Mouse (Mus musculus): Measurements from ENCODE around the gene Cyp2c37. TPM values are rescaled to one million over a fixed set of nuclear protein-coding genes. Genes with fewer than 3 reads are reported as not detected.
"Not testable (repeated sequence)": the region's sequence is repeated elsewhere in the genome, so short reads cannot be mapped to it uniquely, and the experiment has no call there.

The Cyp2c37 gene
- total RNA-seq (2021), result not detected
- long read RNA-seq, experiment 1, result 0 reads
- long read RNA-seq, experiment 2, result 0 reads

DNA sequence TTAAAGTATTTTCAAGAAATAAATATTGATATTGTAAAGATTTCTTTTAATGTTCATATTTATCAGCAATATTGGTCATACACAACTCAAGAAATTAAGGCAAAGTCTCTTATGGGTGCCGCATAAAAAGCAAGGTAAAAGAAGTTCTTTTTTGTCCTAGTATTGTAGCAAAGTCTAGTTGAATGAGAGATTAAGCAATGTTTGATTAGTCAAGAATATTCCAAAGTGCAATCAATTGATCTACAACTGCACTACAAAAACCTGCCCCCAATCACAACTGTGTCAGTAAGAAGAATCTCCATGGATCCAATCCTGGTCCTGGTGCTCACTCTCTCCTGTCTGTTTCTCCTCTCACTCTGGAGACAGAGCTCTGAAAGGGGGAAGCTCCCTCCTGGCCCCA, at the start of gene Cyp2c37:
Cyp2c37 (plus strand) TSS at position 285 of the 400 bp plus-strand sequence.
- DNase-seq; intact Hi-C loops (cut with DNase I): not testable (repeated sequence)

GRCm38 (mm10) chr19:39960861-39961260, 31.4 kb upstream of the Cyp2c37 start:
- DNase-seq; intact Hi-C loops (cut with DNase I): not testable (repeated sequence)

GRCm38 (mm10) chr19:39971096-39971495, 21.1 kb upstream of the Cyp2c37 start:
- intact Hi-C loops (cut with DNase I); DNase-seq: not testable (repeated sequence)

DNA sequence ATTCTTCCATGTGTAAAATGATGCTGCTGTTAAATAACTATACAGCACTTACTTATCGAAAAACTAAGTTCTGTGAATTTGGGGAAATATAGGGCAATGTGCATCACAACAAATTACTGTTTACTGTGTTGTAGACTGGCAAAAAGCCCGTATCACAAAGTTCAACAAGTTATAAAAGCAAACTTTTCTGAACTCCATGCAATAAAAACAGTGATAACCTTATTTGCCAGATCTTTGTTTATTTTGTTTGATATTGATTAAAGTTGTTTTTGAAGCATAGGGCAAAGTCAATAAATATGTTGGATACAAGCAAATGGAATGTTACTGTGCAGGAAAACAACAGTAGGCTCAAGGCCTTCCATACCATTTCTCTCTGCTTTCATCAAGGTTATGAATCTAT, 2.8 kb upstream of the Cyp2c37 start:
- no peak for DNase-seq
- intact Hi-C loops (cut with DNase I), result no loop called here

Other genes starting within 250 kb of the Cyp2c37 start
- gene Cyp2c40, start 179.6 kb upstream of the Cyp2c37 start, total RNA-seq (2021), result not detected
- not detected for gene Cyp2c69, start 105.6 kb upstream of the Cyp2c37 start, total RNA-seq (2021)
- gene Cyp2c54, start 81.4 kb downstream of the Cyp2c37 start, total RNA-seq (2021), result not detected
- not detected for gene Cyp2c50, start 97.3 kb downstream of the Cyp2c37 start, total RNA-seq (2021)
- under 1 TPM; 0.12 to 0.29 TPM for gene Cyp2c70, start 194.9 kb downstream of the Cyp2c37 start, total RNA-seq (2021)

Data from heart, postnatal 14 days (tissue).